Mouse (Mus musculus): ENCODE measurements around the gene Apoc1. TPM values are rescaled to one million over a fixed set of nuclear protein-coding genes. Genes with fewer than 3 reads are reported as not detected.

Gene Apoc1
- total RNA-seq, 2 experiments from 2014 or later = 4.8 to 7.5 TPM

DNA sequence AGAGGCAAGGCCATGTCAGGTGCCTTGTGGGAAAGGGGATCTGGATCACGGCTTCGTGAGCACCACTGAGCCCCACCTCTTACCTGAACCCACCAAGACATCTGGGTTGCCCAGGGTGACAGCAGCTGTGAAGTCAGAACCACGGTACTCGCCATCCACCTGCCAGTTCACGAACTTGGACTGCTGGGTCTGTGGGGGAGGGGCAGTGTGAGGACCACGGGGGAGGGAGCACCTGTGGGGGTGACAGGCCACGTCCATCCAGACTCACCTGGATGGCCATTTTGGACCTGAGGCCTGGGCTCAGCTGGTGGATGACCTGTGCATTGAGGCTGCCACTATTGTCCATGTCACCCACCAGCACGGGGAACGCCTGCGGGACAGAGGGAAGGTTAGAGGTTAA, 18.2 kb upstream of the Apoc1 start:
- no peak for DNase-seq (ENCODE audit: extremely low spot score in 1 of 2, low spot score in 1 of 2)

DNA sequence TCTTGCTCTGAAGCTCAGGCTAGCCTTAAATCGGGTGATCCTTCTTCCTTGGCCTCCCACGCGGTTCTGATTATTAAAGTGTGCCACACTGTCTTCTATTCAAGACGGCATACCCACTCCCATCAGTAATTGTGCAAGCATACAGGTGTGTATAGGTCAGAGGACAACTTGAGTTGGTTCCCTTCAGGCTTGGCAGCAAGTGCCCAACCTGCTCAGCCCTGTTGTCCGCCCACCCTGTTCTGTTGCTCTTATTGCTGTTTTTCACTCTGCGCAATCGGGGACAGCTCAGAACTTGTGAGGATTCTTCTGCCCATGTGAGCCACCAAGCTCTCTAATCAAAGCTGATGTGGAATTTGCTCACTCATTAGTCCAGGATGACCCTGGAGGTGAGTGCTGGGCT, 12.8 kb upstream of the Apoc1 start:
- no peak for DNase-seq (ENCODE audit: extremely low spot score in 1 of 2, low spot score in 1 of 2)

DNA sequence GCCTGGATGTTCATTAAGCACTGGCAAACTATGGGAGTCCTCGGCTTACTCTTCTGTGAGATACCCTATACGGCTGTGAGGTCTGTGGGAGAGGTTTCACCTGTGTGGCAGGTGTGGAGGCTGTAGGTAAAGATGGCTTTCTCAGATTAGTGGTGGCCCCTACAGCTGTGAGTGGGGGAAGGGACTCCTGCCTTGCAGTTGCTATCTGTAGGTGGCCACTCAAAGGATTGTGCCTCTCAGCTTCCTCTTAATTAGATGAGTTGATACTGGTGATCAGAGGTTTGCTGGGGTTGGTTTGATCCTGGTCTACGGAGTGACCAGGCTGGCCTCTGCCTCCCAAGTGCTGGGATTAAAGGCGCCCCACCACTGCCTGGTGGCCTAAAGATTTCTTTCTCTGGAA, 12.0 kb upstream of the Apoc1 start:
- DNase-seq (ENCODE audit: extremely low spot score in 1 of 2, low spot score in 1 of 2) = no peak

DNA sequence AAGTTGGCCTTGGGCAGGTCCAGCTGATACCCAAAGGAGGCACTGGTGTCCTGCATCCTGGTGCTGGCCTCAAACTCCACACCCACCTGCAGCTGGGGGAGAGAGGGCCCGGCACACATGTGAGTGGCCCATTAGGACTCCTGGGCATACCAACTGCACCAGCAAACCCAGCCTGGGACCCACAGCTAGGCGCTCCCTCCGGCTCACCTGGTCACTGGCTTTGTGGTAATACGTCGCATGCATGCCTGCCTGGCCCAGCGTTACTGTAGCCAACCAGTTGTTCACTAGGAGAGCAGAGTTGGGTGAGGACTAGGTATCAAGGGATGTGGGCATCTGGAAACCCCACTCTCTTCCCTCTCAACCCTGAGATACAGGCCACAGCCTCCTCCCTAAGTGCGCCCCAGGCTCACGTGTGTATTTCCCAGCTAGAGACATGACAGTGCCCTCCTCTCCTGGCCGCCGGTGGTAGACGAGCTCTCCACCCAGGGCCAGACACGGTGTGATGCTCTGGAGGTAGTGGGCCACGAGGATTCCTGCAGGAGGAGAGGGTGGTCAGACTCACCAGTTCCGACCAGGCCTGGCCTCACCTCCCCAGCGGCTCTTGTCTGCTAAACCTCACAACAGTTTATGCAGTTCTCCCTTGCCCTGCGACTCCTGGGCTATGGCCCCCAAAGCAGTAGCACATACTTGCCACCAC, 10.5 kb upstream of the Apoc1 start:
- no peak for DNase-seq (ENCODE audit: extremely low spot score in 1 of 2, low spot score in 1 of 2)

DNA sequence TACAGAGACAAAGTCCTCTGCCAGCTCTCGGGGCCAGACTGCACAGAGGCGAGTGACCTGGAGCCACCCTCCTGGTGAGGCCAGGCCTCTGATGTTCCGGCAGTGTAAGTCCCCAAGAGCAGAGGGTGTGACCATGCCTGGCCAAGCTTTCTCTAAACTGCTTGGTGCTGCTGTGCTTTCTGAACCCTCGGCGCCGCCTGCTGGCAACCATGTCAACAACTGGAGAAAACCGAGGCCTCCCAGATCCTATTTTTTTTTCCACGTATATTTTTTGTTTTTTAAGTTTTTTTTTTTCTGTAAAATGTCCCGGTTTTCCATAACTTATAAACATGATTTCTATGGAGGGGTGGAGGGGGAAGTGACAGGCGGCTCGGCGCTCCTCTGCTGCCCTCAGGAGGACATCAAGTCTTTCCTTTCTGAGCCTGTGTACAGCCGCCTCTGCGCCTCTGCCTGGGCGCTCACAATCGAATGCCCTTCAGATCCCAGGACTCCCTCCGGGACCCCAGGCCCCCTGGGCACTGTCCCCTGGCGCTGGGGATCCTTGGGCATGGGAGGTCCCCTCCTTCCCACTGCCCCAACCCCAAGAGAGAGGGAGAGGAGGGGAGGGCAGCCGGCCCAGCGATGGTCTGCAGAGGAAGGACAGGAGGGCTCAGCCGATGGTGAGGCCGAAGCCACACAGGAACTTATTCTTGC, 8.8 kb upstream of the Apoc1 start:
- peak; percentile 51 to 73 for DNase-seq (ENCODE audit: extremely low spot score in 1 of 2, low spot score in 1 of 2)

DNA sequence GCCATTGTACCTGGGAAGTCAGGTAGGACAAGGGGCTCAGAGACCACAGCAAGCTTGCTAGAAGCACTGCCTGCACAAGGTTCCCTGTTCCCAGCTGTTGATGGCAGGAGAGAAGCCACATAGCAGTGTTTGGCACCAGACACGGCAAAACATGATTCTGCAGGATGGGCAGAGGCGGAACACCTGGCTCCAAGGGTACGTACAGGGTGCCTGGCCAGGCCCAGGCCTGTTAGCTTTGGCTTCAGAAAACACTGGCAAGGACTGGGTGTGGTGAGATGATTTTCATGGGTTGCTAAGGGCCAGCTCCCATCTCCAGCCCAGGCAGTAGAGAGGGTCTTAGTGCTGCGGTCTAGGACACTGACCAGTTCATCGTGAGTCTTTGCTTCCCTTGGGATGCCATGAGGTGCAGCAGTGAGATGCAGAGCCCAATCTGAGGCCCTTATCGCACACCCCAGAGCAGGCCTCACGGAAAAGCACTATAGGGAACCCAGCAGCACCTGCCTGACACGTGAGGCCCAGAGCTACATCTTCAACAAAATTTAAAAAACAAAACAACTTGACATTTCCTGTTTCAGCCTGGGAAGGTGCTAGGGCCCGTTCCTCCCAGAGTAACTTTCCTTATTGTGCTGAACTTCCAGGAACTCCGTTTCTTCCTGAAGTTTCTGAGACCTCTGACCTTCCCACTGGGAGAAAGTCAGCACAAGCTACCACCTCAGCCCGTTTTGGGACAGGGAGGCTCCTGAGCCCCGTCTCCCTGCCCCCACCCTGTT, 8.0 kb upstream of the Apoc1 start:
- no peak for DNase-seq (ENCODE audit: extremely low spot score in 1 of 2, low spot score in 1 of 2)

DNA sequence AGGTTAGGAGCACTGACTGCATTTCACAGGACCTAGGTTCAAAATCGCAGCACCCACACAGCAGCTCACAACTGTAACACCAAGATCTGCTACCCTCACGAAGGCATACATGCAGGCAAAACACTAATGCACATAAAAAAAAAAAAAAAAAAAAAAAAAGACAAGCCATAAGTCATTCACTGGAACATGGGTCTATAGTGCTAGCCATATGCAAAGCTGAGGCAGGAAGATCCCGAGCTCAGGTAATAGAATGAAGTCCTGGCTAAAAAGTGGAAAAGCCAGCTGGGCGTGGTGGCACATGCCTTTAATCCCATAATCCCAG, 7.3 kb upstream of the Apoc1 start:
- DNase-seq (ENCODE audit: extremely low spot score in 1 of 2, low spot score in 1 of 2) = no peak

DNA sequence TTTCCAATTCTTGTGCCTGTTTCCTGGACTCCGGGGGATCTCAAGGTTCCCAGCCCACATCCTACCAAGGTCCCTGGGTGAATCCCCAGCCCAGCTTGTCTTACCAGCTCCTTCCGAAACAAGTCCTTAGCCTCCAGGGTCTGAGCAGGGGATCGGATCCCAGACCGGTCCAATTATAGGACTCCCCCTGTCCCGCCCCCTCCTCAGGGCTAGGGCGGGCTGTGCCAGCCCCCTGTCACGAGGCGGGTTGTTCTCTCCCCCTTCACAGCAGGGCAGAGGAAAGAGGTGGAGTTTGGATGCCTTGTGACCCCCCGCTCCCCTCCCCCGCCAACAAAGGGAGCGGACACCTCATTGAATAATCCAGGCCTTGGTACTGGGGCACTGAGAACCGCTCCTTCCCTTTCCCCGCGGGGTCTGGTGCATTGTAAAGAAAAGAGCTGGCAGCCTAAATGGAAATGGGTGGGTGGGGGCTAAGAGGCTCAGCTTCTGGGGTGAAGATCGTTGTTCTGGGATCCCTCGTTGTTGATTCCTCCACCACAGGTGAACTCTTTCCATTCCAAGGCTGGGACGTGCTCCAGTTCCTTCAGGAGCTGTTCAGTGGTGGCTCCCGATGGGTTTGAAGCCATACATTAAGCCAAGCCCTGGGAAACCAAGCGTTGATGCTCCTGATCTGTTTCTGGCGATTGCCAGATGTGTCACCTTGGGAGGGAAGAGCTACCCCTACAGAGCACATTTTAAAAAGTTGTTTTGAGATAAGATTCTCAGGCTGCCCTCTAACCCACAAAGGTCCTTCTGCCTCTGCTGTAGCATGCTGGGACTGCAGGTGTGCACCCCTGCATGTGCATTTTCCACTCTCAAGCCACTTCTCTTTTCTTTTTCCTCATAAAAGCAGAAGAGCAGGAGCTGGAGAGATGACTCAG, 6.7 kb upstream of the Apoc1 start, which contains the start of gene Apoe:
Gene Apoe (minus strand): TSS at position 282 of the 920 bp plus-strand sequence.
- DNase-seq (ENCODE audit: extremely low spot score in 1 of 2, low spot score in 1 of 2) = peak in 1 of 2 experiments; percentile 38

DNA sequence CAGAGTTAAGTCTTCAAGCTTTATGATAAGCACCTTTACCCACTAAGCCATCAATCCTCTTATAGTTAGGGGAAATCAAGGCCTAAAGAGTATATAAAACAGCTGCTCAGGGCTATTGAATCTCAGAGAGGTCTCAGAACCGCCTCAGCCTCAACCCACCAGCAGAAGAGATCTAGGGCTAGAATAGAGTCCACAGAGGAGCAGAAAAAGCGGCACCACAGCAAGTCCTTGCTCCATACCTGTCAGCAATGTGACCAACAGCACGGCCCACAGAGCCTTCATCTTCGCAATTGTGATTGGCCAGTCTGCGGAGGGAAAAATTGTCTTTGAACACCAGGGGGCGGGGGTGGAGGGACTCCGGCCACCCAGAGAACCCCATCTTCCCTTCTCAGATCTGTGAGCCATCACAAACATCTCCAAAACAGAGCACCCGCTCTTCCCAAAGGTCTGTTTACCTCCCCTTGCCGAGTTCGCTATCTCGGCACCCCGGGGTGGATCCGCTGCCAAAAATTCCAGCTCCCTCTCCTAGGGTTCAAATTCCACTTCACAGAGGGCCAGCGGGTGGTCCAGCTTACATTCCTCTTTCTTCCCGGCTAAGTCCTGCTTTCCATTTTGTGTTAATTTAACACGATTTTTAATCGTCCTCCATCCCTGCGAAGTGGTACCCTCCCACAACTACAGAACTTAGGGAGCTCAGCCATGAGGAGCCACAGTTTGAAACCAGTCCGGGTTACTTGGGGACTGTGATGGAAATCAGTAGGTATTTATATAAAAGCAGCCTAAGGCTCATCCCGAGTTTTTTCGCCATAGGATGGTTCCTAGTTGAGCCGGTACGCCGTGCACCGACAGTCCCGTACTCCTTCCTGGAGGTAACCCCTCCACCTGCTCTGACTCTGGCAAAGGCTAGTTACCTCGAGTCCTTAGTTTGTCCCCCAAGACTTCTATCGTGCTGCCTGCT, 5.8 kb upstream of the Apoc1 start:
- DNase-seq (ENCODE audit: extremely low spot score in 1 of 2, low spot score in 1 of 2) = no peak

DNA sequence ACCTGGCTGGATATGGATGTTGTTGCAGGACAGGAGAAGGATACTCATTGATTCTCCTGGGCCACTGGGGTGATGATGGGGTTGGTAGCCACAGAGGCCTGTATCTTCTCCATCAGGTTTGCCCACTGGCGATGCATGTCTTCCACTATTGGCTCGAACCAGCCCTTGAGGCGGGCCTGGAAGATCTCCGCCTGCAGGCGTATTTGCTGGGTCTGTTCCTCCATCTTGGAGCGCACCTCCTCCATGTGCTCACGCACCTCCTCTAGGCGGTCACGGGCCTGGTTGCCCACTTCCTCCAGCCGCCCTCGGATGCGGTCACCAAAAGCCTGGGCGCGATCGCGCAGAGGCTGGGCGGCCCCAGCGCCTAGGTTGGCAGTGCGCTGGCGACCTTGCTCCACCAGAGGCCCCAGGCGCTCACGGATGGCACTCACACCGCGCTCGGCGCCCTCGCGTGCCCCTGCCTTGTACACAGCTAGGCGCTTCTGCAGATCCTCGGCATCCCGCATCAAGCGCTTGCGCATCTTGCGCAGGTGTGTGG, 3.9 kb upstream of the Apoc1 start:
- DNase-seq (ENCODE audit: extremely low spot score in 1 of 2, low spot score in 1 of 2) = no peak

DNA sequence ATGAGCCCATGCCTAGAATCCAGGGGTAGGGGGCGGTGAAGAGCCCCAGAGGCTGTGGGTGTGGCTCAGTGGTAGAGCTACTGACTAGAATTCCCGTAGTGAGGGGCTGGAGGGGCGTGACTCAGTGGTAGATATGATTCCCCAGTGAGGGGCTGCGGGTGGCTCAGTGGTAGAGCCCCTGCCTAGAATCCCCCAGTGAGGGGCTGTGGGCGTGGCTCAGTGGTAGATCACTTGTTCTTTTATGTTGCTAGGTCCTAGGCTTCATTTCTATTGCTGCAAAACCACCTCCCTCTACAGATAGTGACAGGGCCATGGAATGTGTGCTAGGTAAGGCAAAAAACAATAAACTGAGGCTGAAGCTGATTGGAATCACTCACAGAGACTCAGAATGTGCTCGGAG, 3.4 kb upstream of the Apoc1 start:
- no peak for DNase-seq (ENCODE audit: extremely low spot score in 1 of 2, low spot score in 1 of 2)

DNA sequence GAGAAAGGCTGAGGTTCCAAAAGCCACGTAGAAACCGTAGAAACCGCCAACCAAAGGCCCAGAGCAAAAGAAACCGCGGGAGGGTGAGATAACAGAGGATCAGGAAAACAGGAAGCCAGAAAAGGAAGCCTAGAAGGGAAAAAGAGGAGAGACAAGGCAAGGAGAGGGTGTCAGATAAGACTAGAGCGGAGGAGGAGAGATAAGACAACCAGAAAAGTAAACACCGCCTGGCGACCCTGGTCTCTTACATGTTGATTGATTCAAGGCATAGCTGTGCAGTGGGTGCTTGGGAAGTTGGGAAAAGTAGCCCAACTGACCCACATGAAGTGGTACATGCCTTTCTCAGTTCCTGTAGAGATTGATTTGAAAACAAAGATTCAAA, 2.7 kb upstream of the Apoc1 start:
- no peak for DNase-seq (ENCODE audit: extremely low spot score in 1 of 2, low spot score in 1 of 2)

DNA sequence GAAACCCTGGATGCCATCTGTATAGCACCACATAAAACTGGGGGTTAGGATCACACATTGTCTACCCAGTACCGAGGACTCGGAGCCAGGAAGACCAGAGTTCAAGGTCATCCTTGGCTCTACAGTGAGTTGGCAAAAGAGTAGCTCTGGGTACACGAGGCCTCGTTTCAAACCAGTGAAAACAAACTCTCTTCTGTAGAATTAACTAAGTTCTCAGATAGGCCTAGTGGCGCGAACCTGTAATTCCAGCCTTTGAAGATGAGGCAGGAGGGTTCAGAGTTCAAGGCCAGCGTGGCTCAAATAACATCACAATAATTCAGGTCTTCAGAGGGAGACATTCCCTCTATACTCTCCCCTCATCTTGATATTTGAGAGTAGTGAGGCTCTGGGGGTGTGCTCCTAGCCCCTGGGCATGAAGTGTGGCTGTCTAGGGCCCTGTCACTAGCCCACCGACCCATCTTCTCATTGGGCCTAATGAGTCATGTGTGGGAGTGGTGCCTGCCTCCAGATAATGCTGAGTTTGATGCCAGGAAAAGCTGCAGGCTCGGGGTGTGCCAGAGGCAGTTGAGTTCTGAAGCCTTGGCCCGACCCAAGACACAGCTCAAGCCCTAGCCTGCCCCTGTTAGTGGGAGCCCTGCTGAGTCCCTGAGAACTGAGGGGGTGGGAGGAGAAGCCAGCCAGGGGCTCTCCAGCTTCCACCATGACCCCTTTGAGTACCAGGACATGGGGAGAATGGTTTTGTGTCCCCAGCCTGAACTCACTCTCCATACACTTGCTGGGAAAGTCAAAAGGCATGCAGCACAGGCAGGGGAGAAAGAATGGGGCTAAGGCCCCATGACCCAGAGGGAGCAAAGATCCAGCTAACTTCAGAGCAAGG, 2.1 kb upstream of the Apoc1 start:
- no peak for DNase-seq (ENCODE audit: extremely low spot score in 1 of 2, low spot score in 1 of 2)

DNA sequence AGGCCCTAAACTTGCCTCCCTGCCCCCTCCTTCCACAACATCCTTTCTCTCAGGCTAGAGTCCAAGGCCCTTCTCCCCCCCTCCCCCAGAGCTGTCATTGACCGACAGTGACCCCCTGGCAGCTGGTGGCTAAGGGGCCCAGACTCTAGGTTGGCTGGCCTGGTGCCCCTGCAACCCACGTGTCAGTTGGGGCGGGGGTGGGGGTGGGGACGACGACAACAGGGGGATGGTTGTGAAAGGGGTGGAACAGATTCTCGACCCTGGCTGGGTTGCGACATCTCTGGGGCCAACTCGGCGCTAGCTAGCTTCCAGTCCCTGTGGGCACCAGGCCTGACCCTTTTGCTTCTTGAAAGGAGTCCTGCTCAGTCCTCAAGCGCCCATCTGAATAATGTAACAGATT, 961 bp upstream of the Apoc1 start:
- DNase-seq (ENCODE audit: extremely low spot score in 1 of 2, low spot score in 1 of 2) = no peak

DNA sequence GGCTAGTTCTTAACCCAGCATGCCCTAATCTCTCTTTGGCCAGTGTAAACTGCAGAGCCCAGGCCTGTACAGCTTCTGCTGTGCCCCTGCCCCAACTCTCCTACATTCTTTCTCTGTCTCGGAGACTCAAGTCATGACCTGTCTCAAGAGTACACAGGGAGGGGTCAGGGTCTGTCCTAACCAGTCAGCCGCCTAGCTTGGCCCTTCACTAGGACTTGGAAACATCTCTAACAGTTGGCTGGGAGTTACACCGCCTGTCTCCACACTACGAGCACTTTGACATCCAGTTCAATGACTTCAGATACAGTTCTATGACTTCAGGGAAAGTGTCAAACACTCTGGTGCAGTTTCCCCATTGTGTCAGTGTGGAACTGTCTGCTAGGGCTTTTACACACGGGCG, 1.0 kb downstream of the Apoc1 start:
- no peak for DNase-seq (ENCODE audit: extremely low spot score in 1 of 2, low spot score in 1 of 2)

DNA sequence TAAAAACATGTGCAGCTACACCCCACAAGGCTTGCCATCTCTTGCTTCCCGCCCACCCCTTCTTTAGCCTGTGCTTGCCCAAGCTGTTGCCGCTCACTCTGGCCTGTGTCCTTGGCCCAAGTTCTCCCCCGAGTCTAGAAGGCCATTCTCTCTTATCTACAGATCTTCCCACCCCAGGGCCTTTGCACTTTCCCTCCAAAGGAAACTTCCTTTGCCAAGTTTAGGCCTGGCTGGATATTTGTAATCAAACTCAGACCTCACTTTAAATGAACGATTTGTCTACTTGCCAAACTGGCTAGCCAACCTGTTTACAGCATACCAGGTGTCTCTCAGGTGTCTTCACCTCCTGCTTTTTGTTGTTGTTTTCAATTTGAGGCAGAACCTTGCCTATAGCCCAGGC, 1.6 kb downstream of the Apoc1 start:
- no peak for DNase-seq (ENCODE audit: extremely low spot score in 1 of 2, low spot score in 1 of 2)

DNA sequence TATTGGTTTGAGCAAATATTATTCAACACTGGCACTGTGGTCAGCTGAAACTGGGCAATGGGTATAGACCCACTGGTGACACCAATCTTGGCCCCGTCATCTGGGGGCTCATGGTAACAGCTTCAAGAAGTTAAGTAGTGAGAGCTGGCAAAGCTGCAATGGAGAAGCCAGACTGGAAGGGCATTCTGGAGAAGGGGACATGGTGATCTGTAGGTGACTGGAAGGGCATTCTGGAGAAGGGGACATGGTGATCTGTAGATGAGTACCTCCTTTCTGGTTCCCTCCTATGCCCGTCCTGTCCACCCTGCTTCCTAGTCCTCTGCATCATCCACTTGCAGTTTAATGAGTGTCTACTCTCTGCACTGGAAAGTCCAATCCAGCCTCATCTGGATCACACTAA, 3.8 kb downstream of the Apoc1 start:
- DNase-seq (ENCODE audit: extremely low spot score in 1 of 2, low spot score in 1 of 2) = no peak

DNA sequence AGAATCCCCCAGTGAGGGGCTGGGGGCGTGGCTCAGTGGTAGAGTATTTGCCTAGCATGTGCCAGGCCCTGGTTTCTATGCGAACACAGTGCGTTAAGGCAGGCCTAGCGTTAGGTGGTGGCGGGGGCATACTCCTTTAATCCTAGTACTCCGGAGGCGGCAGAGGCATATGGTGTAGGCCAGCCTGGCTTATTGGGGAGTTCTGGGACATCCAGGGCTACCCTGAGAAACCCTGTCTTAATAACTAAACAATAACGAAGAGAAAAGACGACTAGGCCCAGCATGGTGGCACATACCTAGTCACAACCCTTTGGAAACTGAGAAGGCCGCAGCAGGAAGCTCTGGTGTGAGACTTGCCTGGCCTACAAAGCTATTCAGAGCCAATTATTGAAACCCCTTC, 4.4 kb downstream of the Apoc1 start:
- no peak for DNase-seq (ENCODE audit: extremely low spot score in 1 of 2, low spot score in 1 of 2)
